Mouse (Mus musculus) heart, postnatal 10 days (tissue): ENCODE data around the gene Ppan. TPM values are rescaled to one million over a fixed set of nuclear protein-coding genes. Genes with fewer than 3 reads are reported as not detected.
A peak's percentile ranks its signal among the peaks of the same experiment; 100 is the strongest.

Experiments
- DNase-seq, 2 experiments: peaks; one replicate each; pipeline ENCODE4 v3.0.0; 2021
- intact Hi-C: fragments of 180-260 bp; cut with DNase I; formaldehyde crosslinking; loops from one replicate; pipeline ENCODE4 v1.15.1; 2025
- total RNA-seq, 2 experiments: library from RNA; stranded (reverse); gene quantifications; 2 replicates each; pipeline ENCODE4 v1.2.3; 2021

The Ppan gene
- total RNA-seq = 10 to 100 TPM; 13.2 to 13.9 TPM

GRCm38 (mm10) chr9:20887704-20888385 lies at the start of gene Ppan:
Gene Ppan, plus strand, starts transcription at chr9:20888175.
- intact Hi-C loops = no loop called here
- DNase-seq = peak; percentile 97

GRCm38 (mm10) chr9:20838931-20839330 lies 49.0 kb upstream of the Ppan start:
- intact Hi-C loops = loop anchor here (10.0 kb wide), 1 partner anchor 374 kb away; the partner anchor contains the start of gene Zfp26

GRCm38 (mm10) chr9:20842211-20842610 lies 45.8 kb upstream of the Ppan start:
- intact Hi-C loops = no loop called here
- DNase-seq = no peak

More at GRCm38 (mm10) chr9:20838931-20839330, 49.0 kb upstream of the Ppan start:
- no peak for DNase-seq

GRCm38 (mm10) chr9:20842670-20843069 lies 45.3 kb upstream of the Ppan start:
- intact Hi-C loops = no loop called here

GRCm38 (mm10) chr9:20850179-20850578 lies 37.8 kb upstream of the Ppan start:
- DNase-seq = no peak
- intact Hi-C loops = no loop called here

More at GRCm38 (mm10) chr9:20842670-20843069, 45.3 kb upstream of the Ppan start:
- DNase-seq = peak; percentile 24 to 49

- intact Hi-C loops = no loop called here
- DNase-seq = peak; percentile 67 to 79
These were observed 30.8 kb upstream of the Ppan start for GRCm38 (mm10) chr9:20857131-20857530.

- intact Hi-C loops = no loop called here
- no peak for DNase-seq
These were observed 28.0 kb upstream of the Ppan start for GRCm38 (mm10) chr9:20859926-20860325.

GRCm38 (mm10) chr9:20861821-20862220 lies 26.2 kb upstream of the Ppan start:
- intact Hi-C loops = no loop called here
- peak in 1 of 2 experiments; percentile 37 for DNase-seq

- intact Hi-C loops = no loop called here
- no peak for DNase-seq
These were observed 25.8 kb upstream of the Ppan start for GRCm38 (mm10) chr9:20862225-20862624.

GRCm38 (mm10) chr9:20866879-20867278 lies 21.1 kb upstream of the Ppan start:
- no peak for DNase-seq
- intact Hi-C loops = no loop called here

GRCm38 (mm10) chr9:20868448-20869001 lies 19.4 kb upstream of the Ppan start, which contains the start of gene A230050P20Rik:
Gene A230050P20Rik, plus strand, starts transcription at chr9:20868642.
- intact Hi-C loops = no loop called here
- DNase-seq = peak; percentile 53 to 63

GRCm38 (mm10) chr9:20869246-20869645 lies 18.7 kb upstream of the Ppan start:
- DNase-seq = no peak

GRCm38 (mm10) chr9:20870211-20871173 lies 17.5 kb upstream of the Ppan start:
- intact Hi-C loops = no loop called here
- no peak for DNase-seq

More at GRCm38 (mm10) chr9:20869246-20869645, 18.7 kb upstream of the Ppan start:
- intact Hi-C loops = no loop called here

GRCm38 (mm10) chr9:20872991-20873390 lies 15.0 kb upstream of the Ppan start:
- no peak for DNase-seq
- intact Hi-C loops = no loop called here

- intact Hi-C loops = no loop called here
- DNase-seq = no peak
These were observed 14.5 kb upstream of the Ppan start for GRCm38 (mm10) chr9:20873521-20873920.

GRCm38 (mm10) chr9:20875021-20875790 lies 12.8 kb upstream of the Ppan start:
- intact Hi-C loops = no loop called here
- DNase-seq = peak in 1 of 2 experiments; percentile 57

- intact Hi-C loops = no loop called here
- no peak for DNase-seq
These were observed 11.5 kb upstream of the Ppan start for GRCm38 (mm10) chr9:20876318-20877117.

- intact Hi-C loops = no loop called here
- no peak for DNase-seq
These were observed 10.6 kb upstream of the Ppan start for GRCm38 (mm10) chr9:20877118-20878040.
